Mouse (Mus musculus): ENCODE measurements around the gene Pnp2. TPM values are rescaled to one million over a fixed set of nuclear protein-coding genes. Genes with fewer than 3 reads are reported as not detected.

Pnp2 gene
- total and polyA plus RNA-seq, 2 experiments from 2014 or later = 1.00 to 1.6 TPM

DNA sequence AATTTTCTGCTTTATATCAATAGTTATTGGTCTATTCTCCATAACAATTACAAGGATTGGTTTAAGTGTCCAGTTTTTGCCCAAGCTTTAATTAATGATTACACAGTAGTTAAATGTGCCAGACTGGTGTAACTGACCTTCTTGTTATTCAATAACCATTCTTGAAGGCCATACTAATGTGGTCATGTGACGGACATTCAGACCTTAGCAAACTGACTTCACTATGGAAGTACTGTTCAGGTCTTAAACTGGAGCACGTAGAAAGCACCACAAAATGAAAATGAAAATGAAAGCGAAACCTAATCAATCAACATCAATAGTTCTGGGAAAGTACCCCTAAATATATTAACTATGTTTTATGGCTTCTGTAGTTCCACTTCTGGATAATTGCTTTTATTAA is 35.2 kb downstream of the Pnp2 start:
- Histone ChIP-seq H3K36me3 (ENCODE audit: insufficient read depth) (no peaks in the 10 kb centered on the region), H3K9ac (no peak overlapping the region), H3K27me3 (ENCODE audit: insufficient read depth, low read length) (no peaks in the 10 kb centered on the region), H3K4me2 (ENCODE audit: low read depth) (no peak overlapping the region), H3K4me3 (ENCODE audit: low read depth, low read length) (no peak overlapping the region), H3K4me1 (ENCODE audit: insufficient read depth) (no peaks in the 10 kb centered on the region), H3K27ac (ENCODE audit: low read depth, low read length) (no peak overlapping the region), H3K9me3 (ENCODE audit: low read length) (no peaks in the 10 kb centered on the region)
- whole genome bisulfite sequencing = 87% methylated on average over 3 of the region's 3 CpGs
- ATAC-seq = no peak
- TF ChIP-seq CTCF (IDR thresholded peaks at IDR 0.05; ENCODE audit: low read depth) = no peak
- no peak for DNase-seq

- no peak for ATAC-seq
- H3K27me3 ChIP-seq (ENCODE audit: insufficient read depth, low read length) = no peaks in the 10 kb centered on the region
- WGBS = 73% methylated on average over 3 of the region's 3 CpGs
- no peak overlapping the region for H3K27ac ChIP-seq (ENCODE audit: low read depth, low read length)
- no peak overlapping the region for H3K4me2 ChIP-seq (ENCODE audit: low read depth)
- TF ChIP-seq CTCF (IDR thresholded peaks at IDR 0.05; ENCODE audit: low read depth) = no peak
- no peak overlapping the region for H3K4me3 ChIP-seq (ENCODE audit: low read depth, low read length)
- no peak overlapping the region for H3K9ac ChIP-seq
- DNase-seq = no peak
- no peaks in the 10 kb centered on the region for H3K4me1 ChIP-seq (ENCODE audit: insufficient read depth)
- no peaks in the 10 kb centered on the region for H3K9me3 ChIP-seq (ENCODE audit: low read length)
- no peaks in the 10 kb centered on the region for H3K36me3 ChIP-seq (ENCODE audit: insufficient read depth)
Measured at GRCm38 (mm10) chr14:50997088-50997487, 41.3 kb downstream of the Pnp2 start.

- no peak overlapping the region for H3K9ac ChIP-seq
- no peaks in the 10 kb centered on the region for H3K9me3 ChIP-seq (ENCODE audit: low read length)
- TF ChIP-seq CTCF (IDR thresholded peaks at IDR 0.05; ENCODE audit: low read depth) = no peak
- WGBS = 82% methylated on average over 2 of the region's 2 CpGs
- DNase-seq (no peak), ATAC-seq (no peak)
- no peaks in the 10 kb centered on the region for H3K36me3 ChIP-seq (ENCODE audit: insufficient read depth)
- no peaks in the 10 kb centered on the region for H3K27me3 ChIP-seq (ENCODE audit: insufficient read depth, low read length)
- no peak overlapping the region for H3K27ac ChIP-seq (ENCODE audit: low read depth, low read length)
- no peak overlapping the region for H3K4me2 ChIP-seq (ENCODE audit: low read depth)
- no peak overlapping the region for H3K4me3 ChIP-seq (ENCODE audit: low read depth, low read length)
- H3K4me1 ChIP-seq (ENCODE audit: insufficient read depth) = no peaks in the 10 kb centered on the region
Measured at GRCm38 (mm10) chr14:50997999-50998666, 42.3 kb downstream of the Pnp2 start.

DNA sequence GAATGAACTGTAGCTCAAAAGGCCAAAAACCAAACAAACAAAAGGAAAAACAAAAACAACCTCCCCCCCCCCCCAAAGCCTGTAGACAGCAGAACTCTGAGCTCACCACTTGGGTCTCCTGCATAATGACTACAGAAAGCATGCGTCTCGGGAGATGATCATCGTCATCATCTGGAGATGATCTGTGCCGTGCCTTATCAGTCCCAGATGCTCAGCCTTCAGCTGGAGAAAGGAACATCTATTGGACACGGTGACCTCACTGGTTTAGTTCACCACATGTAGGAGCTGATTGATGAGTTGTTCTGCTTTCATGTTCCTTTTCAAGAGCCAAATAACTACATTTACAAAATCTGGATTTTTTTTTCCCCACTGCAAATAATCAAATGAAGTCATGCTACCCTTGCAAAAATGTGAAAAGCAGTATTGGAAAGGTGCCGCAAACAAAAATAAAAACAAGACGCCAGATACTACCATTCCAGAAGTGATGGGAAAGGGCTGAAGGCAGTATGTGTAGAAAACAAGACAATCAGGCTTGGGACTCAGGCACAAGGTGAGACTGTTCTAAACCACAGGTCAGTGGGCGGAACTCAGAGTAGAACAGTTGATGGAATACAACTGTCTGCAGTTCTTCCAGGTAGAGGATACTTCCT is 51.5 kb downstream of the Pnp2 start, which contains the start of gene Rnase10:
Gene Rnase10, plus strand, starts transcription at position 600 of the 650 bp plus-strand sequence.
- DNase-seq = no peak
- Histone ChIP-seq H3K9me3 (ENCODE audit: low read length) (no peaks in the 10 kb centered on the region), H3K4me2 (ENCODE audit: low read depth) (no peak within 1 kb of the TSS), H3K9ac (no peak within 1 kb of the TSS), H3K36me3 (ENCODE audit: insufficient read depth) (no peaks in the 10 kb centered on the region), H3K27ac (ENCODE audit: low read depth, low read length) (0 out of 2 replicates have a peak within 1 kb of the TSS, but pooled peaks have one; percentile 35), H3K4me1 (ENCODE audit: insufficient read depth) (no peaks in the 10 kb centered on the region; the same call in 1 of the 2 replicates), H3K27me3 (ENCODE audit: insufficient read depth, low read length) (no peaks in the 10 kb centered on the region), H3K4me3 (ENCODE audit: low read depth, low read length) (no peak within 1 kb of the TSS)
- no peak for ATAC-seq
- TF ChIP-seq CTCF (IDR thresholded peaks at IDR 0.05; ENCODE audit: low read depth) = no peak
- WGBS = 89% methylated on average over 8 of the region's 8 CpGs

- Histone ChIP-seq H3K27ac (ENCODE audit: low read depth, low read length) (0 out of 2 replicates have a peak overlapping the region, but pooled peaks have one; percentile 35), H3K27me3 (ENCODE audit: insufficient read depth, low read length) (no peaks in the 10 kb centered on the region), H3K4me1 (ENCODE audit: insufficient read depth) (no peaks in the 10 kb centered on the region; the same call in 1 of the 2 replicates), H3K9me3 (ENCODE audit: low read length) (no peaks in the 10 kb centered on the region), H3K36me3 (ENCODE audit: insufficient read depth) (no peaks in the 10 kb centered on the region), H3K4me2 (ENCODE audit: low read depth) (no peak overlapping the region), H3K9ac (no peak overlapping the region), H3K4me3 (ENCODE audit: low read depth, low read length) (no peak overlapping the region)
- WGBS = 59% methylated on average over 13 of the region's 13 CpGs
- TF ChIP-seq CTCF (IDR thresholded peaks at IDR 0.05; ENCODE audit: low read depth) = no peak
- peak; percentile 70 for DNase-seq
- ATAC-seq = peak; percentile 91
Measured at GRCm38 (mm10) chr14:51007914-51008713, 52.3 kb downstream of the Pnp2 start.

GRCm38 (mm10) chr14:51008781-51009180 is 53.0 kb downstream of the Pnp2 start:
- Histone ChIP-seq H3K27me3 (ENCODE audit: insufficient read depth, low read length) (no peaks in the 10 kb centered on the region), H3K27ac (ENCODE audit: low read depth, low read length) (no peak overlapping the region), H3K4me3 (ENCODE audit: low read depth, low read length) (no peak overlapping the region), H3K4me1 (ENCODE audit: insufficient read depth) (no peaks in the 10 kb centered on the region; the same call in 1 of the 2 replicates), H3K9ac (no peak overlapping the region), H3K36me3 (ENCODE audit: insufficient read depth) (no peaks in the 10 kb centered on the region), H3K4me2 (ENCODE audit: low read depth) (no peak overlapping the region), H3K9me3 (ENCODE audit: low read length) (no peaks in the 10 kb centered on the region)
- no peak for DNase-seq
- ATAC-seq = no peak
- 83% methylated on average over 4 of the region's 4 CpGs for WGBS
- no peak for TF ChIP-seq CTCF (IDR thresholded peaks at IDR 0.05; ENCODE audit: low read depth)

All from forebrain, postnatal 0 days (tissue).